Mouse (Mus musculus): ENCODE measurements at regions not wholly inside any gene's neighbourhood (a gene's known extent, or its start where the extent isn't known, plus 50 kb on each side); places are given as distances from the start of the nearest gene placed in this dataset.

- no peak for TF ChIP-seq POLR2A (IDR thresholded peaks at IDR 0.05; ENCODE audit: insufficient read length, low read depth)
- no peak for TF ChIP-seq E2F4 (IDR thresholded peaks at IDR 0.05; ENCODE audit: insufficient read depth)
- TF ChIP-seq POLR2AphosphoS2 (IDR thresholded peaks at IDR 0.05; ENCODE audit: insufficient read length, low read depth), result no peak
- TF ChIP-seq MYOD1 (IDR thresholded peaks at IDR 0.05; ENCODE audit: control insufficient read depth in 1 of 3, insufficient read length in 2 of 3, low read depth in 2 of 3), result no peak
- no peak for TF ChIP-seq MAX (IDR thresholded peaks at IDR 0.05; ENCODE audit: low read depth)
- TF ChIP-seq USF1 (IDR thresholded peaks at IDR 0.05; ENCODE audit: low read depth), result no peak
- TF ChIP-seq MYOG (IDR thresholded peaks at IDR 0.05; ENCODE audit: control insufficient read depth in 1 of 3, insufficient read depth in 1 of 3, insufficient read length in 2 of 3, low read depth in 2 of 3), result no peak
- no peak for TF ChIP-seq TCF12 (IDR thresholded peaks at IDR 0.05; ENCODE audit: insufficient read depth, poor library complexity, severe bottlenecking)
Measured at GRCm38 (mm10) chr15:62209881-62210481, 1287.2 kb upstream of the A1bg start.
